Mouse (Mus musculus): ENCODE data around the gene H1f0.
A peak's percentile ranks its signal among the peaks of the same experiment; 100 is the strongest.

Gene H1f0

GRCm38 (mm10) chr15:79028237-79028738, at the start of gene H1f0:
Gene H1f0, plus strand, starts transcription at chr15:79028450.
- DNase-seq (ENCODE audit: low read depth) = peak; percentile 70

GRCm38 (mm10) chr15:78978875-78979274, 49.4 kb upstream of the H1f0 start:
- DNase-seq (ENCODE audit: low read depth) = peak; percentile 56

- no peak for DNase-seq (ENCODE audit: low read depth)
Measured at GRCm38 (mm10) chr15:78980084-78980483, 48.2 kb upstream of the H1f0 start.

GRCm38 (mm10) chr15:78982658-78983435, 45.4 kb upstream of the H1f0 start:
- DNase-seq (ENCODE audit: low read depth) = peak; percentile 80

GRCm38 (mm10) chr15:78983436-78984285, 44.6 kb upstream of the H1f0 start:
- DNase-seq (ENCODE audit: low read depth) = peak; percentile 53

- DNase-seq (ENCODE audit: low read depth) = no peak
Measured at GRCm38 (mm10) chr15:78984286-78984778, 43.9 kb upstream of the H1f0 start.

- no peak for DNase-seq (ENCODE audit: low read depth)
Measured at GRCm38 (mm10) chr15:78986536-78987220, 41.6 kb upstream of the H1f0 start.

GRCm38 (mm10) chr15:78988499-78988971, 39.7 kb upstream of the H1f0 start:
- DNase-seq (ENCODE audit: low read depth) = no peak

GRCm38 (mm10) chr15:78989152-78990092, 38.8 kb upstream of the H1f0 start:
- DNase-seq (ENCODE audit: low read depth) = no peak

- no peak for DNase-seq (ENCODE audit: low read depth)
Measured at GRCm38 (mm10) chr15:78990093-78990463, 38.2 kb upstream of the H1f0 start.

GRCm38 (mm10) chr15:78990970-78991525, 37.2 kb upstream of the H1f0 start:
- DNase-seq (ENCODE audit: low read depth) = no peak

GRCm38 (mm10) chr15:78992235-78992634, 36.0 kb upstream of the H1f0 start:
- DNase-seq (ENCODE audit: low read depth) = no peak

- DNase-seq (ENCODE audit: low read depth) = no peak
Measured at GRCm38 (mm10) chr15:78992925-78993324, 35.3 kb upstream of the H1f0 start.

GRCm38 (mm10) chr15:78995916-78996315, 32.3 kb upstream of the H1f0 start:
- no peak for DNase-seq (ENCODE audit: low read depth)

GRCm38 (mm10) chr15:78996663-78997062, 31.6 kb upstream of the H1f0 start:
- no peak for DNase-seq (ENCODE audit: low read depth)

- no peak for DNase-seq (ENCODE audit: low read depth)
Measured at GRCm38 (mm10) chr15:78998348-78998747, 29.9 kb upstream of the H1f0 start.

GRCm38 (mm10) chr15:78999586-78999985, 28.7 kb upstream of the H1f0 start:
- DNase-seq (ENCODE audit: low read depth) = no peak

- no peak for DNase-seq (ENCODE audit: low read depth)
Measured at GRCm38 (mm10) chr15:79000357-79000791, 27.9 kb upstream of the H1f0 start.

- DNase-seq (ENCODE audit: low read depth) = no peak
Measured at GRCm38 (mm10) chr15:79001559-79001958, 26.7 kb upstream of the H1f0 start.

GRCm38 (mm10) chr15:79002036-79002435, 26.2 kb upstream of the H1f0 start:
- no peak for DNase-seq (ENCODE audit: low read depth)
